Mouse (Mus musculus) midbrain, embryonic 12.5 days (tissue): ENCODE data around the gene Fat3. TPM values are rescaled to one million over a fixed set of nuclear protein-coding genes. Genes with fewer than 3 reads are reported as not detected.

Experiments used
- ATAC-seq: fragments of 200-750 bp; cut with Nextera tagmentation; 2 replicates; pipeline ENCODE4 v1.8.0; 2017; ENCODE audit warnings: low read depth, moderate TSS enrichment, moderate library complexity; ENCODE audit not compliant: low FRiP score
- H3K27ac ChIP-seq: fragments of 300-500 bp; sonication (generic); replicated peaks from 2 replicates; pipeline ENCODE4 v1.5.1; 2016; ENCODE audit warnings: mild to moderate bottlenecking
- H3K27me3 ChIP-seq: fragments of 300-500 bp; sonication (generic); 2 replicates; pipeline ENCODE4 v1.6.1; 2016; ENCODE audit warnings: mild to moderate bottlenecking
- H3K36me3 ChIP-seq: fragments of 300-500 bp; sonication (generic); 2 replicates; pipeline ENCODE4 v1.6.1; 2016
- H3K4me1 ChIP-seq: fragments of 300-500 bp; sonication (generic); 2 replicates; pipeline ENCODE4 v1.6.1; 2016
- H3K4me2 ChIP-seq: fragments of 300-500 bp; sonication (generic); replicated peaks from 2 replicates; pipeline ENCODE4 v1.6.1; 2016; ENCODE audit warnings: mild to moderate bottlenecking, moderate library complexity
- H3K4me3 ChIP-seq: fragments of 300-500 bp; sonication (generic); 2 replicates; pipeline ENCODE4 v1.5.1; 2016; ENCODE audit warnings: mild to moderate bottlenecking
- H3K9ac ChIP-seq: fragments of 300-500 bp; sonication (generic); replicated peaks from 2 replicates; pipeline ENCODE4 v1.6.1; 2016; ENCODE audit warnings: mild to moderate bottlenecking, moderate library complexity
- H3K9me3 ChIP-seq: fragments of 300-500 bp; sonication (generic); 2 replicates; pipeline ENCODE4 v1.6.1; 2016; ENCODE audit warnings: mild to moderate bottlenecking
- WGBS: fragments of 180-500 bp; shearing (Covaris S2); methylation state at CpG from one replicate; pipeline ENCODE4 v1.1.7; 2016; 5-methylcytosine and 5-hydroxymethylcytosine counted together
- polyA plus RNA-seq: library from polyadenylated mRNA; unstranded; fragments of >200 nt; fragmentation: Nextera tagmentation; extraction: Ambion mirVana; gene quantifications from 2 replicates; pipeline ENCODE4 v1.2.1, GENCODE M21; 2016

Fat3 gene
- polyA plus RNA-seq, 1 experiment from 2014 or later, result 12.3 TPM

DNA sequence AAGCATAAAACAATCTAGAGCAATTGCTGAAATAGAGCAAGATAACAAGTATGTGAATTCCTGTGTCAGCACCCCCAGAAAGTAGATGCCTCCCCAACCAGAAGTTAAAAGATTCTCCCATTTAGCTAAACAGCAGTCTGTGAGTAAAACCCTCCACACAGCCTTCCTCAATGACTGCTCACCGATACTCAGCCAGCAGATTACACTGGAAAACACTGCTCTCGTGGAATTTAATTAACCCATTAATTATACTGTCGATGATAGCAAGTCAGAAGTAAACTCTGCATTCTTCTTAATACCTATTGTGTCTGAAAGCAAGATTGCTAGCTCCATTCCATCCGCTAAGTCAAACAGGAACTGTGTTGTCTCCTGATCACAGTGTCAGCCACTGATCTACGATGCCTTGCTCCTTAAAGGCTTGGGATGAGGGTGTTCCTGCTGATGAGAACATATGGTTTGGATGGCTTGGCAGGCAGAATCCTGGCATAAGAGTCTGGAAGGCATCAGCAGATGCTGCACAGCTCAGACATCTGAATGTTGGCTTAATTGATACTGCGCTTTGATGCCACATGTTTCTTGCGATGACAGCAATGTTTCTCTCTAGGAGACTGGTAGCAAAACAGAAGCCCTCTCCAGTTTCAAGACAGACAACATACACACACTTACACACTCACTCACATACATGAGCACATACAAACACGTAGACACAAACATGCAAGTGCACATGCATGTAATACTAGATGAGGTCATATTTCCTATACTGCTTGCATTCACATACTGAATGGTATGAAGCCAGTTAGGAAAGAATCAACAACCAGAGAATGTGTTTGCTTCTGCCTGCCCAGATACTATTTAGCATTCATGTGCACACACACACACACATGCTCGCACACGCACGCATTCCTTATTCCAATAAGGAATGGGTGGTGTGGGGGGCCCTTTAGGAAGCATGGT lies 155.9 kb downstream of the Fat3 start:
- 79% methylated on average over 11 of the region's 11 CpGs for WGBS
- H3K27ac ChIP-seq, result no peak overlapping the region
- no peak overlapping the region for H3K9ac ChIP-seq
- peak; percentile 31; the same call in 1 of the 2 replicates for ATAC-seq
- H3K4me2 ChIP-seq, result no peak overlapping the region
- no peak overlapping the region for H3K4me3 ChIP-seq
- no peaks in the 10 kb centered on the region for H3K9me3 ChIP-seq
- peaks cover 24% of the 10 kb centered on the region for H3K4me1 ChIP-seq
- no peaks in the 10 kb centered on the region for H3K27me3 ChIP-seq
- no peaks in the 10 kb centered on the region for H3K36me3 ChIP-seq

DNA sequence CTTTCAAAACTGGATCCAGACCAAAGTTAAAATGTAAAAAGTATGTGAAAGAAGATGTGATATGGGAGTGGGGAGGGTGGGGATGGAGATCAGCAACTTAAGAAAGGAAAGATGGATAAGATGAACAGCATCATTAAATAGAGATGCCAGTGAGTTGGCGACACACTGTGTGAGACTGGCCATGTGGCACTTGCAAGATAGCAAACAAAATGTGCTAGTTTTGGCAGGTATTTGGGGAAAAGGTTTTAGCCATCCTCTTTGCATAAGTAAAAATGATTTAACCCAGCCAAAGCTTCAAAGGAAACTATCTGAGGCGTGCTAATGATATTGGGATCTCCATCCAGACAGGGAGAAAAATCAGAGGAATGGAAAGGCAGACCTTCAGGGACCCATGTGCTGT lies 157.9 kb downstream of the Fat3 start:
- no peaks in the 10 kb centered on the region for H3K9me3 ChIP-seq
- H3K4me3 ChIP-seq, result no peak overlapping the region
- no peak overlapping the region for H3K9ac ChIP-seq
- 88% methylated on average over 2 of the region's 2 CpGs for WGBS
- H3K27me3 ChIP-seq, result no peaks in the 10 kb centered on the region
- H3K27ac ChIP-seq, result no peak overlapping the region
- peaks cover 24% of the 10 kb centered on the region for H3K4me1 ChIP-seq
- H3K4me2 ChIP-seq, result no peak overlapping the region
- no peaks in the 10 kb centered on the region for H3K36me3 ChIP-seq
- no peak for ATAC-seq

DNA sequence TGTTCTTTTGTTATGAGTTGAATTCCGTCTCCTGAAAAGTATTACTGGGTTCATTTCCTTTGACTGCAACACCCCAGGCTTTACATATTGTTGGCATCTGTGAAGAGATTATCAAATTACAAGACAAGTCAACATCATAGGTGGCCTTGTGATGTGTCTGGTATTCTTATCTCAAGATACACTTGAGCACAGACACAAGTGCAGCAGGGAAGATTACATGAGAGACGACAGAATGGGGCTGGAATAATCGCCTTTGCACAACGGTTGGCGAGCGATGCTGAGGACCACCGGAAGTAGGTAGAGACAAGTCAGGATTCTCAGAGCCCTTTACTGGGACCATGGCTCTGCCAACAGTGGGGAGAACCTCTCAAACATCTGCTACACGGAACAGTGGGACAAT lies 158.5 kb downstream of the Fat3 start:
- H3K27ac ChIP-seq, result no peak overlapping the region
- ATAC-seq, result no peak
- H3K27me3 ChIP-seq, result no peaks in the 10 kb centered on the region
- H3K36me3 ChIP-seq, result no peaks in the 10 kb centered on the region
- H3K4me1 ChIP-seq, result peaks cover 24% of the 10 kb centered on the region
- 65% methylated on average over 8 of the region's 8 CpGs for WGBS
- no peaks in the 10 kb centered on the region for H3K9me3 ChIP-seq
- no peak overlapping the region for H3K9ac ChIP-seq
- no peak overlapping the region for H3K4me3 ChIP-seq
- H3K4me2 ChIP-seq, result no peak overlapping the region

DNA sequence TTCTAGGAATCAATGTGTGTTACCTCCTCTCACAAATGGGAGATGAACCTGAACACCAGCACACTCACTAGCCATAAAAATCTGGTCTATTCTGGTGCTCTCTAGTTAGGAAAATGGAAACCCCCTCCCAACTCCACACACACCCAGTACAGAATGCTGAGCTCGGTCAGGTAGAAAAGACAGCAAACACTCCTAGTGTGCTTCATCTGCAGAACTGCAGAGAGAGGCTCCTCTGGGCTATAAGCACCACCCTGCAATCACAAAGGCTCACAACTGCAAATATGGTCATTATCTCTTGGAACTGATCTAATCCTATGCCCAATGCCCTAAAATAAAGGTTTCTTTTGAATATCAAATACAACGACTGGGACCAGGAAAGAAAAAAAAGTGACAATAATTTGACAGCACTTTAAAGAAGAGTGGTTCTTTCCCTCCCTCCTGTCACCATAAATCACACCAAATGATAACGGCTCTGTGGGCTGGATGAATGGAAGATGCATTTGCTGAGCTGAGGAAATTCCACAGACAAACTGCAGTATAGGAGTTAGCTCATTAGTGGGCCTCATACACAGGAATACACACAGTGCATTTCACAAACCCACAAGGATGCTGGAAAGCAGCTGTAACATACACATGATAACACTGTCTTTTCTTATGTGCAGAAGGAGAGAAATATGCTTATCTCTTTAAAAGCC lies 170.6 kb downstream of the Fat3 start:
- H3K9me3 ChIP-seq, result no peaks in the 10 kb centered on the region
- 41% methylated on average over 3 of the region's 3 CpGs for WGBS
- H3K27ac ChIP-seq, result peak overlapping the region; percentile 35
- H3K9ac ChIP-seq, result no peak overlapping the region
- ATAC-seq, result 0 out of 2 replicates have a peak, but pooled peaks have one; percentile 23
- peaks cover 5% of the 10 kb centered on the region for H3K4me1 ChIP-seq
- H3K27me3 ChIP-seq, result no peaks in the 10 kb centered on the region
- no peaks in the 10 kb centered on the region for H3K36me3 ChIP-seq
- H3K4me2 ChIP-seq, result no peak overlapping the region
- no peak overlapping the region for H3K4me3 ChIP-seq

DNA sequence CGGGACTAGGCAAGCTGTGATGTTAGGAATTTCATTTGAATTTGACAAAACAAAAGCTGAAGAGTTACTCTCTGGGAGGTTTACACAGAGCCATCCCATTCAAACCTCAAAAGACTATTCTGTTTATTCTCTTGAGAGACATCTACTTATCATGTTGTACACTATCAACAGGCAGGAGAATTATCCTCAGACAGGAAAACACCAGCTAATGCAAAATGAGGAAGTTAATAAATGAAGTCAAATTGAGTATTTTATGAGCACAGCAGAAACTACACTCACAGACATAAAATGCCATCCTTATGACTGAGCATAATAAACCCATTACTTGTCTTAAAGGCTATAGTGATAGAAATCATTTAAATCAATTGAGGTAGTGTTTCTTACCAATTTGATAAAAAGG lies 182.1 kb downstream of the Fat3 start:
- Histone ChIP-seq H3K27me3 (no peaks in the 10 kb centered on the region), H3K9ac (no peak overlapping the region), H3K4me3 (no peak overlapping the region), H3K4me2 (no peak overlapping the region), H3K36me3 (no peaks in the 10 kb centered on the region), H3K9me3 (no peaks in the 10 kb centered on the region), H3K4me1 (no peaks in the 10 kb centered on the region), H3K27ac (no peak overlapping the region)
- WGBS, result 67% methylated on average over 1 of the region's 1 CpGs
- no peak for ATAC-seq

DNA sequence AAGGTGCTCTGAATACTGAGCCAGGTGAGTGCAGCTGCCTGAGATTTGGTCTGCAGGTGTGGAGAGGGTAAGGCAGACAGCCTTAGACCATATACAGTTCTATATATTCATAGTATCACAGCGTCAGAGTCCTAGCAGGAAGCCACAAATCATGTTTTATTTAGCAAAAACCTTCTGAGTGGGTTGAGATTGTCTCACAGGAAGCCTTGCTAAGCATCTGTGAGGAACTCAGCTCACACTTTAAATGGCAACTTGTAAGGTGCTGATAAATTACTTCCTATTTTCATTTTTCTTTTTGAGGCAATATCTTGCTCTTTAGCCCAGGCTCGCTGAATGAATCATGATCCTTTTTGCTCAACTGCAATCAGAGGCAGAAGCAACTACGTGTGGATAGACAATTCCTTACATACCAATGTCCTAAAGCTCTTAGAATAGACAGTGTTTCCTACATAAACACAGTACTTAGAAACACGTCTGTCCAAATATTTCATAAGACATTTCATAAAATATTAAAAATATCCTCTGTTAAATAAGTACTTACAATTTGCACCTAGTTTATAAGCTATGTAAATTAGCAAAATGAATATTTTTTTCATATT lies 188.4 kb downstream of the Fat3 start:
- Histone ChIP-seq H3K4me3 (no peak overlapping the region), H3K36me3 (no peaks in the 10 kb centered on the region), H3K4me1 (peaks cover 24% of the 10 kb centered on the region), H3K27me3 (no peaks in the 10 kb centered on the region), H3K4me2 (no peak overlapping the region), H3K27ac (no peak overlapping the region), H3K9ac (no peak overlapping the region), H3K9me3 (no peaks in the 10 kb centered on the region)
- ATAC-seq, result no peak
- 79% methylated on average over 4 of the region's 4 CpGs for WGBS

DNA sequence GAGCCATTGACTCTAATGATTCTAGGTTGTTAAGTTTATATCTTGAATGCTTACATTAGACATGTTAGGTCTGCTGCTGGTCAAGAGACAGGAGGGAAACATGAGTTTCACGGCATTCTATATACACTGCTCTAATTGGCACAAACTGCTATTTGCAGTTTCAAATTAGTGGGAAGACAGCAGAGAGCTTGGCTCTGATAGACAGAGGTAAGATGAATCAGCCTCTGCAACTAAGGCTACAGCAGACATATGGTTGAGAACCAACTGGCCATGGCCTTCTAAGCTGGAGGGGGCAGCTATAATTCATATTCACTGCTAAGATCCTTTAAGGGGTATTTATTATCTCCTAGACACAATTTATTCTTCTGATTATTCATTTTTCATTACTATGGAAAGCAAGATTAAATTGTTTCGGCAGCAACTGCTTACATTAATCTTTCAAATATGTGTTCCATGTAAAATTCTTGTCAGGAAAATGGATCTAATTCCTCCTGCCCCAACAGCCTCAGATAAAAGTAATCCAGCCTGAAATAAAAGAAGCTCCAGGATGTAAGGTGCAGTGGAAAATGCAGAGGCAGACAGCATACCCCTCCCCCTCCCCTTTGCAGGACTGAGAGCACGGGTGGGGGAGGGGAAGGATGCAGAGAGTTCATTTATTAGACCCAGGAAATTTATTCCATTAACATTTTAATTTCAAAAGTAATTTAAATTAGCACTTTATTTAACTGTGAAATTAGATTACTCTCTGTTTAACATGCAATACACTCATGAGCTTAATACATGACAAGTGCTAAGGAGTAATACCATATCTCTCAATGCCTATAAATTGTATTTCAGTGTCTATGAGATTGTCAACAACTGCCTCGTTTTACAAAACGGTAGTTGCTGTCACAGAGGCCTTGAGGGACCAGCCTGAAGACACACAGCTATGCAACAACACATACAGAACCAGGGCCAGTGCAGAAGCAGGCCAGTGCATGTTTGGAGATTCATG lies 189.9 kb downstream of the Fat3 start:
- Histone ChIP-seq H3K36me3 (no peaks in the 10 kb centered on the region), H3K27ac (peak overlapping the region; percentile 42; the same call in 1 of the 2 replicates), H3K4me3 (no peak overlapping the region), H3K4me2 (no peak overlapping the region), H3K4me1 (peaks cover 29% of the 10 kb centered on the region), H3K27me3 (no peaks in the 10 kb centered on the region), H3K9me3 (no peaks in the 10 kb centered on the region), H3K9ac (no peak overlapping the region)
- 59% methylated on average over 5 of the region's 5 CpGs for WGBS
- peak; percentile 73 for ATAC-seq

DNA sequence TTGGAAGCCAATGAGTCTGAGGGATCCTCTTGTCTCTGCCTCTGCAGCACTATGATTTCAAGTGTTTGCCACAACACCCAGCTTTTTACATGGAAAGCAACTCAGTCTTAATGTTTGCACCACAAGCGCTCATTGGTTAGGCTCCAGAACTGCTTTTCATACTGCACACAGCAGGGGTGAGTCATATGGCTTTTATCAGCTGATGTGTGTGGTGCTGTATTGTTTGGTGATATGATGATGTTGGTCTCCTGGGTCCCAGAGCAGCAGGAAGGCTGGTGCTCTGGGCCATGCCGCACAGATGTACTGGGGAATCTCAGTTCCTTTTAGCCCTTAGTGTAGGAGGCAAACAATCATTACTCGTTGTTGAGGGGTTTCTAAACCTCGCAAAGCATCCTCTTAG lies 190.8 kb downstream of the Fat3 start:
- H3K4me1 ChIP-seq, result peaks cover 35% of the 10 kb centered on the region
- no peaks in the 10 kb centered on the region for H3K27me3 ChIP-seq
- H3K27ac ChIP-seq, result peak overlapping the region; percentile 42; the same call in 1 of the 2 replicates
- 79% methylated on average over 4 of the region's 4 CpGs for WGBS
- ATAC-seq, result no peak
- H3K4me2 ChIP-seq, result no peak overlapping the region
- H3K4me3 ChIP-seq, result no peak overlapping the region
- no peaks in the 10 kb centered on the region for H3K9me3 ChIP-seq
- H3K36me3 ChIP-seq, result no peaks in the 10 kb centered on the region
- no peak overlapping the region for H3K9ac ChIP-seq

DNA sequence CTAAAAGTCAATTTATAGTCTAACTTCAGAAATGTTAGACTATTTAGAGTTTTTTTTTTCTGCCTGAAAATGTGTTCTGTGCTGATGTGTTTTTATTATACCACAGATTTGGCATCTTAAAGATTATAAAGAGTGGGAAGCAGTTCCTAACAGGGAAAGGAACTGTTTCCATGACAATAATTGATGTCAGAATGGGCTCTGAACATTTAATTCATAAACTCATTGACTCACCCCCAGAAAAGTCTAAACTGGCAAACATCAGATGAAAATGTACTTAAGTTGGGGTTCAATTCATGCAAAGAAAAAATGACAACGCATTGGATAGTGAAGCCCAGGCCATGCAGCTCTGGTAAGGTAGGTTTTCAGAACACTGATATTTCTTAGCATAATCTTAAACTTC lies 193.3 kb downstream of the Fat3 start:
- Histone ChIP-seq H3K9ac (no peak overlapping the region), H3K4me3 (no peak overlapping the region), H3K9me3 (no peaks in the 10 kb centered on the region), H3K4me2 (no peak overlapping the region), H3K36me3 (no peaks in the 10 kb centered on the region), H3K27me3 (no peaks in the 10 kb centered on the region), H3K4me1 (peaks cover 41% of the 10 kb centered on the region), H3K27ac (no peak overlapping the region)
- no peak for ATAC-seq
- 90% methylated on average over 1 of the region's 1 CpGs for WGBS

DNA sequence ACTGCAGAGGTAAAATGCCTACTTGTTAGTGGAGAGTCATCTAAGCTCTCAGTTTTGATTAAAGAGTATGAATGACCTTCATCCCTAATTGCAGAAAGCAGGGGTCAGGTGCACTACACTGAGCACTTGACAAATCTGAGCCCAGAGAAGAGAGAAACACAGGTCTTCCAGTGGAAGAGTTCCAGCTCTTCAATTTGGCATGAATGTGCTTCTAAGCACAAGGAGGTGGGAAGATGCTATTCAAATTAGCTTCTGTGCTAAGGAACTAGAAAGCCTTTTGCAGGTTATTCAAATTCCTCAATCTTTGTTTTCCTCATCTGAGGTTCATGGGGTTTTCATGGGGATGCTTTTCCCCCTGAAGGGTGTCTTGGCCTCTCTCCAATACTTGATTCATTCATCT lies 194.9 kb downstream of the Fat3 start:
- Histone ChIP-seq H3K4me2 (no peak overlapping the region), H3K9me3 (no peaks in the 10 kb centered on the region), H3K36me3 (no peaks in the 10 kb centered on the region), H3K27me3 (no peaks in the 10 kb centered on the region), H3K4me3 (no peak overlapping the region), H3K9ac (no peak overlapping the region), H3K27ac (no peak overlapping the region), H3K4me1 (peaks cover 29% of the 10 kb centered on the region)
- ATAC-seq, result no peak

DNA sequence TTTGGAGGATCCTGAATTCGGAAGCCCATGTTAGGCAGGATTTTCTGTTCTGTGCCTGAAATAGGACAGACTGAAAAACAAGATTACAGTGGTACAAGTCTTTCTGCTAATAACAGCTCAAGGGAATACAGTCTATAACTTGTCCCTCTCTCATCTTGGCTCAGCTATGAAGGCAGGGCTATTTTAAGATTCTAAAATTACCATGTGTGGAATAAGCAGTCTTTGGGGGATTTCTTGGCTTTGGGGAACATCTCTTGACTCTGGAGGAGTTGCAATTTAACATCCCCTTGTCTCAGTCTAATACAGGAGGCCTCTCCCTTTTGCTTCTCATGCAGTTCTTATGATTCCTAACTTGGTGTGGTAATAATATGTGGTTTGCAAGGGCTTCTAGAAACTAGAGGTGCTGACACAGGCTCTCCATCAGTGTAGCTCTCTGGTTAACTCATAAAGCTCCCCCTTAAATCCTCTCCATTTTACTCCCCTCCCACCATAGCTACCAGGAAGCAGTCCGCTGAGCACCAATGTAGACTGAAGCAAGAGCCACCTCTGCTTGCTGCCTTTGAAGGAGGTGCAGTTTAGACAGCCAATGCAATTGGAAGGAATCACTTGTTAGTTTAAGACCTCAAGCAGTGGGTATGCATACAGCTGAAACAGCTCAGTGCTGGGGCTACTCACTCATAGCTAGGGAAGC lies 195.5 kb downstream of the Fat3 start:
- H3K9ac ChIP-seq, result no peak overlapping the region
- H3K27ac ChIP-seq, result 0 out of 2 replicates have a peak overlapping the region, but pooled peaks have one; percentile 21
- H3K4me3 ChIP-seq, result no peak overlapping the region
- H3K9me3 ChIP-seq, result no peaks in the 10 kb centered on the region
- H3K4me2 ChIP-seq, result no peak overlapping the region
- no peaks in the 10 kb centered on the region for H3K27me3 ChIP-seq
- peaks cover 23% of the 10 kb centered on the region for H3K4me1 ChIP-seq
- 93% methylated on average over 2 of the region's 2 CpGs for WGBS
- H3K36me3 ChIP-seq, result no peaks in the 10 kb centered on the region
- ATAC-seq, result no peak
